Mouse (Mus musculus): ENCODE measurements around the gene A930018P22Rik.

The A930018P22Rik gene

GRCm38 (mm10) chr2:104120312-104120711 lies 2.3 kb upstream of the A930018P22Rik start:
- no peak for DNase-seq

GRCm38 (mm10) chr2:104121681-104122504 lies 676 bp upstream of the A930018P22Rik start:
- DNase-seq = no peak

GRCm38 (mm10) chr2:104123540-104123939 lies 971 bp downstream of the A930018P22Rik start:
- no peak for DNase-seq

- DNase-seq = no peak
These were observed 1.5 kb downstream of the A930018P22Rik start for GRCm38 (mm10) chr2:104124071-104124470.

GRCm38 (mm10) chr2:104128803-104129531 lies 6.4 kb downstream of the A930018P22Rik start:
- no peak for DNase-seq

GRCm38 (mm10) chr2:104130165-104130564 lies 7.6 kb downstream of the A930018P22Rik start:
- DNase-seq = no peak

GRCm38 (mm10) chr2:104130969-104131368 lies 8.4 kb downstream of the A930018P22Rik start:
- DNase-seq = no peak

- DNase-seq = no peak
These were observed 9.8 kb downstream of the A930018P22Rik start for GRCm38 (mm10) chr2:104132266-104132859.

GRCm38 (mm10) chr2:104133042-104133810 lies 10.7 kb downstream of the A930018P22Rik start:
- DNase-seq = no peak

- peak; percentile 90 for DNase-seq
These were observed 11.8 kb downstream of the A930018P22Rik start for GRCm38 (mm10) chr2:104134150-104135056.

GRCm38 (mm10) chr2:104135920-104136319 lies 13.4 kb downstream of the A930018P22Rik start:
- no peak for DNase-seq

GRCm38 (mm10) chr2:104142140-104142539 lies 19.6 kb downstream of the A930018P22Rik start:
- DNase-seq = no peak

GRCm38 (mm10) chr2:104144004-104144403 lies 21.4 kb downstream of the A930018P22Rik start:
- no peak for DNase-seq

- no peak for DNase-seq
These were observed 23.4 kb downstream of the A930018P22Rik start for GRCm38 (mm10) chr2:104145983-104146382.

GRCm38 (mm10) chr2:104147910-104148561 lies 25.5 kb downstream of the A930018P22Rik start:
- peak; percentile 54 for DNase-seq

GRCm38 (mm10) chr2:104150608-104151397 lies 28.2 kb downstream of the A930018P22Rik start:
- DNase-seq = no peak

- peak; percentile 94 for DNase-seq
These were observed 30.8 kb downstream of the A930018P22Rik start for GRCm38 (mm10) chr2:104153345-104153744.

GRCm38 (mm10) chr2:104153876-104154275 lies 31.3 kb downstream of the A930018P22Rik start:
- DNase-seq = peak; percentile 73

GRCm38 (mm10) chr2:104157831-104158230 lies 35.3 kb downstream of the A930018P22Rik start:
- no peak for DNase-seq

- DNase-seq = no peak
These were observed 40.8 kb downstream of the A930018P22Rik start for GRCm38 (mm10) chr2:104163418-104163817.

All from cerebellum, adult 9-10 months (tissue).